Mouse (Mus musculus): ENCODE measurements around the gene Chrne. TPM values are rescaled to one million over a fixed set of nuclear protein-coding genes. Genes with fewer than 3 reads are reported as not detected.

Chrne gene
- not detected in 2 replicates for polyA plus RNA-seq (2016; fragmentation: Nextera tagmentation; extraction: Ambion mirVana)

GRCm38 (mm10) chr11:70619101-70619500 is at the start of gene Chrne:
TSS of gene Chrne (minus strand) at chr11:70619216.
- Histone ChIP-seq H3K27ac (replicated peaks) (no peak within 1 kb of the TSS), H3K9me3 (no peaks in the 10 kb centered on the region), H3K27me3 (replicated peaks; ENCODE audit: low read depth, poor library complexity, severe bottlenecking) (peaks cover 23% of the 10 kb centered on the region), H3K36me3 (replicated peaks) (no peaks in the 10 kb centered on the region), H3K4me3 (no peak within 1 kb of the TSS), H3K4me1 (peaks cover 20% of the 10 kb centered on the region)
- no peak for DNase-seq (ENCODE audit: low spot score)
- WGBS: 63% methylated on average over 1 of the region's 1 CpGs

GRCm38 (mm10) chr11:70668335-70668770 is 49.3 kb upstream of the Chrne start:
- H3K36me3 ChIP-seq (replicated peaks): peaks cover 54% of the 10 kb centered on the region
- H3K4me3 ChIP-seq: peak overlapping the region; percentile 64
- no peak for DNase-seq (ENCODE audit: low spot score)
- H3K27me3 ChIP-seq (replicated peaks; ENCODE audit: low read depth, poor library complexity, severe bottlenecking): no peaks in the 10 kb centered on the region
- H3K4me1 ChIP-seq: peaks cover 30% of the 10 kb centered on the region
- peak overlapping the region; percentile 95 for H3K27ac ChIP-seq (replicated peaks)
- WGBS: 1% methylated on average over 15 of the region's 15 CpGs
- H3K9me3 ChIP-seq: no peaks in the 10 kb centered on the region

- H3K36me3 ChIP-seq (replicated peaks): peaks cover 63% of the 10 kb centered on the region
- no peak for DNase-seq (ENCODE audit: low spot score)
- peak overlapping the region; percentile 64 for H3K4me3 ChIP-seq
- H3K27me3 ChIP-seq (replicated peaks; ENCODE audit: low read depth, poor library complexity, severe bottlenecking): no peaks in the 10 kb centered on the region
- peaks cover 30% of the 10 kb centered on the region for H3K4me1 ChIP-seq
- WGBS: 67% methylated on average over 14 of the region's 14 CpGs
- H3K9me3 ChIP-seq: no peaks in the 10 kb centered on the region
- peak overlapping the region; percentile 95 for H3K27ac ChIP-seq (replicated peaks)
Measured at GRCm38 (mm10) chr11:70667271-70668150, 48.5 kb upstream of the Chrne start.

GRCm38 (mm10) chr11:70666687-70667086 is 47.7 kb upstream of the Chrne start:
- DNase-seq (ENCODE audit: low spot score): no peak
- Histone ChIP-seq H3K27me3 (replicated peaks; ENCODE audit: low read depth, poor library complexity, severe bottlenecking) (no peaks in the 10 kb centered on the region), H3K4me3 (no peak overlapping the region), H3K9me3 (no peaks in the 10 kb centered on the region), H3K4me1 (peaks cover 30% of the 10 kb centered on the region), H3K27ac (replicated peaks) (no peak overlapping the region), H3K36me3 (replicated peaks) (peaks cover 63% of the 10 kb centered on the region)
- 95% methylated on average over 8 of the region's 8 CpGs for WGBS

DNA sequence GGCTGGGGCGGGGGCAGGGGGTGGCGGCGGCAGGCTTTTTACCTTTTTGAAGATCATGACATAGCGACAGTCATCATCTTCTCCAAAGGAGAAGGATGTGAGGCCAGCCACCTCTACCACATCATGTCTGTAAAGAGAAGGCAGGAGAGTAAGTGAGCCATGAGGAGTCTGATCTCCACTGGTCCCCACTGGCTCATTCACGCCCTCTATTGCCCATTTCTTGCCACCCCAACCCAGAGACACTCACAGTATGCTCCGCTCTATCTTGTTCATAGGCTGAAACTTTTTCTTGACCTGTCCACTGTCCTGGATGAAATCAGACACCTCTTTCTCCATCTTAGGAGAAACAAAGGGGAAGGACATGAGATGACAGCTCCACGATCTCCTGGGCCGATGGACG is 45.7 kb upstream of the Chrne start:
- H3K27me3 ChIP-seq (replicated peaks; ENCODE audit: low read depth, poor library complexity, severe bottlenecking): no peaks in the 10 kb centered on the region
- WGBS: 91% methylated on average over 9 of the region's 9 CpGs
- H3K4me3 ChIP-seq: no peak overlapping the region
- H3K27ac ChIP-seq (replicated peaks): no peak overlapping the region
- no peaks in the 10 kb centered on the region for H3K9me3 ChIP-seq
- DNase-seq (ENCODE audit: low spot score): no peak
- H3K4me1 ChIP-seq: peaks cover 19% of the 10 kb centered on the region
- H3K36me3 ChIP-seq (replicated peaks): peaks cover 76% of the 10 kb centered on the region

GRCm38 (mm10) chr11:70663957-70664356 is 44.9 kb upstream of the Chrne start:
- WGBS: 86% methylated on average over 6 of the region's 6 CpGs

GRCm38 (mm10) chr11:70663101-70663500 is 44.1 kb upstream of the Chrne start:
- 93% methylated on average over 8 of the region's 8 CpGs for WGBS

More at GRCm38 (mm10) chr11:70663957-70664356, 44.9 kb upstream of the Chrne start:
- Histone ChIP-seq H3K9me3 (no peaks in the 10 kb centered on the region), H3K27me3 (replicated peaks; ENCODE audit: low read depth, poor library complexity, severe bottlenecking) (no peaks in the 10 kb centered on the region), H3K4me1 (peaks cover 25% of the 10 kb centered on the region), H3K27ac (replicated peaks) (no peak overlapping the region), H3K4me3 (no peak overlapping the region), H3K36me3 (replicated peaks) (peaks cover 83% of the 10 kb centered on the region)
- no peak for DNase-seq (ENCODE audit: low spot score)

GRCm38 (mm10) chr11:70660571-70660970 is 41.6 kb upstream of the Chrne start:
- Histone ChIP-seq H3K36me3 (replicated peaks) (peaks cover 68% of the 10 kb centered on the region), H3K4me3 (no peak overlapping the region), H3K27ac (replicated peaks) (no peak overlapping the region), H3K27me3 (replicated peaks; ENCODE audit: low read depth, poor library complexity, severe bottlenecking) (no peaks in the 10 kb centered on the region), H3K9me3 (no peaks in the 10 kb centered on the region), H3K4me1 (peaks cover 45% of the 10 kb centered on the region)
- 87% methylated on average over 8 of the region's 8 CpGs for WGBS
- no peak for DNase-seq (ENCODE audit: low spot score)

More at GRCm38 (mm10) chr11:70663101-70663500, 44.1 kb upstream of the Chrne start:
- no peak for DNase-seq (ENCODE audit: low spot score)
- Histone ChIP-seq H3K9me3 (no peaks in the 10 kb centered on the region), H3K27ac (replicated peaks) (no peak overlapping the region), H3K27me3 (replicated peaks; ENCODE audit: low read depth, poor library complexity, severe bottlenecking) (no peaks in the 10 kb centered on the region), H3K36me3 (replicated peaks) (peaks cover 86% of the 10 kb centered on the region), H3K4me1 (peaks cover 31% of the 10 kb centered on the region), H3K4me3 (no peak overlapping the region)

GRCm38 (mm10) chr11:70658942-70659341 is 39.9 kb upstream of the Chrne start:
- no peaks in the 10 kb centered on the region for H3K27me3 ChIP-seq (replicated peaks; ENCODE audit: low read depth, poor library complexity, severe bottlenecking)
- DNase-seq (ENCODE audit: low spot score): no peak
- H3K9me3 ChIP-seq: no peaks in the 10 kb centered on the region
- 0 out of 2 replicates have a peak overlapping the region, but pooled peaks have one; percentile 8 for H3K4me3 ChIP-seq
- peaks cover 53% of the 10 kb centered on the region for H3K4me1 ChIP-seq
- peak overlapping the region; percentile 99; the same call in 1 of the 2 replicates for H3K27ac ChIP-seq (replicated peaks)
- 82% methylated on average over 8 of the region's 8 CpGs for WGBS
- peaks cover 51% of the 10 kb centered on the region for H3K36me3 ChIP-seq (replicated peaks)

DNA sequence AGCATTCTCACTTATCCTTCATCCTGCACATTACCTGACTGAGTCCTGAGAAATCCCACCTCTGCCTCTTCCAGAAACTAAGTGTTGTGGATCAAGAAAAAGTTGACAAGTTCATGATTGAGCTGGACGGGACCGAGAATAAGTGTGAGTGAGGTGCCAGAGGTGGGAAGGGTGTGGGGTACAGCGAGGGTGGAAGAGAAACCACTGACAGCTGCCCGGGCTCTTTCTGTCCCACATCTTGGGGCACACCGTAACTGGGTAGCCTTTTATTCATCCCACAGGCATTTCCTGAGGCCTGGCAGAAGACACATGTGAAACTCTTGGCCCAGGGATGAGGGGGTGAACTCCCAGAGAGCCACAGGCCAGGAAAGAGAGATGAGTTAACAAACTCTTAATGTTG is 39.5 kb upstream of the Chrne start:
- H3K27me3 ChIP-seq (replicated peaks; ENCODE audit: low read depth, poor library complexity, severe bottlenecking): no peaks in the 10 kb centered on the region
- H3K27ac ChIP-seq (replicated peaks): peak overlapping the region; percentile 99
- no peak for DNase-seq (ENCODE audit: low spot score)
- peak overlapping the region; percentile 100 for H3K4me3 ChIP-seq
- H3K36me3 ChIP-seq (replicated peaks): peaks cover 47% of the 10 kb centered on the region
- H3K9me3 ChIP-seq: no peaks in the 10 kb centered on the region
- 87% methylated on average over 5 of the region's 5 CpGs for WGBS
- peaks cover 53% of the 10 kb centered on the region for H3K4me1 ChIP-seq

DNA sequence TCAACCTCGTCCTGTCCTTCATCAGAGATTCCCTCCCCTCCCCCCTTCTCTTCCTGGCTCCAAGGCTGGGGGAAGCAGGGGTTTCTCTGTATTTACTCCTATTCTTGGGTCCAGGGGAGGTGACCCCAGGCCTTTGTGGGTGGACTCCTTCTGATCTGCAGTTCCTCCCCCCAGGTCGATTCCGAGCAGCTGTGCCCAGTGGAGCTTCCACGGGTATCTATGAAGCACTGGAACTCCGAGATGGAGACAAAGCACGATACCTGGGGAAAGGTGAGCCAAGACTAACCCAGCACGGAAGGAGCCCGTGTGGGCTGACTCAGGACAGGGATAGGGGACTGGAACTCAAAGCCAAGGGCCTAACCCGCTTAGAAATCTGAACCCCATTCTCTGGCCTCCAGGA is 39.0 kb upstream of the Chrne start:
- H3K27ac ChIP-seq (replicated peaks): peak overlapping the region; percentile 99
- H3K27me3 ChIP-seq (replicated peaks; ENCODE audit: low read depth, poor library complexity, severe bottlenecking): no peaks in the 10 kb centered on the region
- peaks cover 45% of the 10 kb centered on the region for H3K36me3 ChIP-seq (replicated peaks)
- no peaks in the 10 kb centered on the region for H3K9me3 ChIP-seq
- DNase-seq (ENCODE audit: low spot score): no peak
- peak overlapping the region; percentile 100 for H3K4me3 ChIP-seq
- WGBS: 52% methylated on average over 9 of the region's 9 CpGs
- H3K4me1 ChIP-seq: peaks cover 55% of the 10 kb centered on the region

DNA sequence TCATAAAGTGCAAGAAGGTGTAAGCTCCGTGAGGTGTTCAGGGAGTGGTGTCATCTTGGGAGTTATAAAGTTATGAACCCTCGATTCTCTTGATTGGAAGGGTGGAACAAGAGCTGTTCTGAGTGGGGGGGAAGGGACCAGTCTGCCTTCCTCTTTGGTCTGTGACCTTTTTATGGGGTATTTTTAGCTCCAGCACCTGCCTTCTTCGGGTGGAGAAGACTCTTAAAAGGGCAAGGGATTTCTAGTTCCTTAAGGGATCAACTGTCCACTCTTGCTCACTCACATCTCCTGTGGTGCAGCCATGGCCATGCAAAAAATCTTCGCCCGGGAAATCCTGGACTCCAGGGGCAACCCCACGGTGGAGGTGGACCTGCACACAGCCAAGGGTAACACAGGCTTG is 38.6 kb upstream of the Chrne start:
- WGBS: 51% methylated on average over 6 of the region's 6 CpGs
- H3K27ac ChIP-seq (replicated peaks): peak overlapping the region; percentile 99

GRCm38 (mm10) chr11:70656964-70657363 is 37.9 kb upstream of the Chrne start, which contains the start of gene Eno3:
TSS of gene Eno3 (plus strand) at chr11:70657202.
- WGBS: 0% methylated on average over 3 of the region's 3 CpGs
- H3K4me3 ChIP-seq: peak within 1 kb of the TSS; percentile 100
- H3K27ac ChIP-seq (replicated peaks): peak within 1 kb of the TSS; percentile 99
- no peaks in the 10 kb centered on the region for H3K27me3 ChIP-seq (replicated peaks; ENCODE audit: low read depth, poor library complexity, severe bottlenecking)
- no peaks in the 10 kb centered on the region for H3K9me3 ChIP-seq
- peaks cover 65% of the 10 kb centered on the region for H3K4me1 ChIP-seq
- peak; percentile 76 for DNase-seq (ENCODE audit: low spot score)
- peaks cover 45% of the 10 kb centered on the region for H3K36me3 ChIP-seq (replicated peaks)

More for the DNA sequence above, 38.6 kb upstream of the Chrne start:
- H3K9me3 ChIP-seq: no peaks in the 10 kb centered on the region
- peaks cover 45% of the 10 kb centered on the region for H3K36me3 ChIP-seq (replicated peaks)
- H3K4me1 ChIP-seq: peaks cover 59% of the 10 kb centered on the region
- DNase-seq (ENCODE audit: low spot score): no peak
- peak overlapping the region; percentile 100 for H3K4me3 ChIP-seq
- H3K27me3 ChIP-seq (replicated peaks; ENCODE audit: low read depth, poor library complexity, severe bottlenecking): no peaks in the 10 kb centered on the region

Data from embryonic facial prominence, embryonic 10.5 days (tissue).